Mouse (Mus musculus): ENCODE results near the gene Inpp5d. TPM values are rescaled to one million over a fixed set of nuclear protein-coding genes. Genes with fewer than 3 reads are reported as not detected.
A peak's percentile ranks its signal among the peaks of the same experiment; 100 is the strongest.

Inpp5d gene
- total RNA-seq, 2 experiments from 2014 or later, result 3.8 to 5.3 TPM

DNA sequence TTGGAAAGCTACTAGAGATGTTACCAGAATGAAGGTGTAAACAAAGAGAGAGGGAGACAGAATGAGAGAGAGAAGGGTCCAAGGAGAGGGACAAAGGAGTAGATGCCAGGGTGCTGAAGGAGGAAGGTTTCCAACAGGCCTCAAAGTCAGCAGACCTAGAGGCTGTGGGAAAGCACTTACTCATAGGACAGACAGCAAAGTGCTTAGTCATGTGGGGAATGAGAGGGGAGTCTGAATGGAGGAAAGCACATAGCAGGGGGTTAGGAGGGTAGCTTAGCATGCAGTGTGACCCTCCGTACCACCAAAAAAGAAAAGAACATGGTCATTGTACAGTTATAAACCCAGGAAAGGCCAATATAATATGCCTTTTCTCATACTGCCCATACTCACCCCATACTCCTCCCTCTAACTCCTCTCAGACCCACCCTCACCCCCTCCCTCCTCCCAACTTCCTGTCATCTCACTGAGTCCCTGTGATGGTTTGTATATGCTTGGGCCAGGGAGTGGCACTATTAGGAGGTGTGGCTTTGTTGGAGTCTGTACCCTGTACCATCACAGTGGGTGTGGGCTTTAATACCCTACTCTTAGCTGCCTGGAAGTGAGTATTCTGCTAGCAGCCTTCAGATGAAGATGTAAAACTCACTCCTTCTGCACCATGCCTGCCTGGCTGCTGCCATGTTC lies 69.7 kb downstream of the Inpp5d start:
- DNase-seq, result no peak
- intact Hi-C loops (cut with DNase I), result no loop called here

DNA sequence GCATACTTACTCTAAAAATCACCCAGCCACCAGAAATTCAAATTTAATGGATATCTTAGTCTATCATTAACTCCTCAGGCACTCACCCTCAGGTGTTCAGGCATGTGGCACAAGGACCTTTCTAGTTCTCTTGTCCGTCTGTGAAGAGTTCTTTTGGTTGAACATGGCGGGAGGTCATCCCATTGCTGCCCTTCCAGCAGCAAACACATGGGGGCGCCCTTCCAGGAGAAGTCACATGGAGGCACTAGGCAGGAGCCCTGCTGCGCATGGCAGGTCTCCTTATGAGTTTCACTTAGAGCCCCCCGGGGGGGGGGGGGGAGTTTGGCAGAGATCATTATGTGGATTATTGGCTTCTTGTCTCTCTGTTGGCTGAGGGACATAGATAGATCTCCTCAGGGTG lies 76.2 kb downstream of the Inpp5d start:
- intact Hi-C loops (cut with DNase I), result no loop called here
- DNase-seq, result peak in 1 of 2 experiments; percentile 12

DNA sequence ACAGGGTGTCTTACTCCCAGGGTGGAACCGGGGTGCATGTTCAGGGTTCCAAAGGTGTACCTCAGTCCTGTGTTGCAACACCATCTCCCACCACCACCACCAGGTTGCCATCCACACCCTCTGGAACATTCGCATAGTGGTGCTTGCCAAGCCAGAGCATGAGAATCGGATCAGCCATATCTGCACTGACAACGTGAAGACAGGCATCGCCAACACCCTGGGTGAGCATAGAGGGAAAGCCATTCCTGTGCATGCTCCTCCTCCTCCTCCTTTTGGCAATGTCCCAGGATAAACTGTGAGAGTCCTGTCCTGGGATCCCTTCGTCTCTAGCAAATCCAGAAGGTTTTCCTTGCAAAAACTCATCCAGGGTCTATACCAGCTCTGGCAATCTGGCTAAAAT lies 77.9 kb downstream of the Inpp5d start:
- intact Hi-C loops (cut with DNase I), result no loop called here
- no peak for DNase-seq

DNA sequence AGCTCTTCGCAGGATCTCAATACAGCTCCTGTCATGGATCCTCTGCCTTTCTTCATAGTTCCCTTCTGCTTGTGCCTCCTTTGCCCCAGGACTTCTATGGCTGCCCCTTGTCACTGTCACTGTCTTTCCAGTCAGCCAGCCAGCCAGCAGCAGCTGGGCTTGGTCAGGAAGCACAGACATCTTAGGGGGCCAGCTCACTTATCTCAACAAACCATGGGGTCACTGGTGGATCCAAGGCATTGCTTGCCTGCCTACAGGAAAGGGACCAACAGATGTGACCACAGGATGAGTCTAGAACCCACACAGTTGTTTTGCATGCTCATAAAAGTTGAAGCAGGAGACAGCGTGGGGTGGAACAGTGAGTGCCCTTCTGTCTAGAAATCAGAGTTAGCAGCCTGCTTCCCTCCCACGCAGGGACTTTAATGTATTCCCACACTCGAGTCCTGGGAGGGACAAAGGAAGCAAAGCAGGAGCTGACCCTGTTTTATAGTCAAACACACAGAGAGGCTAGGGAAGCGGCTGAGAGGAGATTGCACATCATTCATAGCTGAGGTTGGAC lies 79.9 kb downstream of the Inpp5d start:
- no peak for DNase-seq
- intact Hi-C loops (cut with DNase I), result no loop called here

DNA sequence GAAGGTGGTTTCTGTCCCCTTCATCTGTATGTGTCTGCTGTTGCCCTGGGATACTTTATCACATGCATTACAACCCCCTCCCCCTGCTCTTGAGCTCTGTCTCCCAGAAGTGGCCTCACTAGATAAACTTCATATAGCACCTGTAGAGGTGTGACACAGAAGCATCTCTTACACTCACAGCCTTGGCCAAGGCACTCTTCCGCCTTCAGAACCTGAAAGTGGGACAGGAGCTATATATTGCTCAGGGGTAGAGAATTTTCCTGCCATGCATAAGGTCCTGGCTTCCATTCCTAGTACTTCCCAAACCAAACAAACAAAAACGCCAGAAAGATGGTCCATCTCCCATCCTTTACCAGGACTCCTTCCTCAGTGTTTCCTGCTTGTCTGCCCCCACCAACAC lies 84.1 kb downstream of the Inpp5d start:
- DNase-seq, result no peak

DNA sequence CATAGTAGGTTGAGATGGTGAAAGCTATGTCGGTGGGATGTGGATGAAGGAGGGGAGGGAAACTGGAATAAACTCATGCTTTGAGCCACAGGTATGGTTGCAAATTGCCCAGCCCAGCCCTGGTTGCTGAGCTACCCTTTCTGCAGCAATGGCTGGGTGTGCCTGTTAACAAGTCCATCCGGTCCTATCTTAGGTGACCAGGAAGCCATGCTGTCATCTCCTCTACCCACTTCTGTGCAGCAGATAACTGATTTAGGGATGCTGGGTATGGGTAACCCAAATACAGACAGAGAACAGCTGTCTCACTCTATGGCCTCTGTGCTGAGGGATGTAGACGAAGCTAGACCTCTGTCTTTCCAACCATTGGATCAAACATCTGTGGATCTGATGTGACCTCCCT lies 86.2 kb downstream of the Inpp5d start:
- intact Hi-C loops (cut with DNase I), result no loop called here
- no peak for DNase-seq

More for the DNA sequence above, 84.1 kb downstream of the Inpp5d start:
- intact Hi-C loops (cut with DNase I), result no loop called here

DNA sequence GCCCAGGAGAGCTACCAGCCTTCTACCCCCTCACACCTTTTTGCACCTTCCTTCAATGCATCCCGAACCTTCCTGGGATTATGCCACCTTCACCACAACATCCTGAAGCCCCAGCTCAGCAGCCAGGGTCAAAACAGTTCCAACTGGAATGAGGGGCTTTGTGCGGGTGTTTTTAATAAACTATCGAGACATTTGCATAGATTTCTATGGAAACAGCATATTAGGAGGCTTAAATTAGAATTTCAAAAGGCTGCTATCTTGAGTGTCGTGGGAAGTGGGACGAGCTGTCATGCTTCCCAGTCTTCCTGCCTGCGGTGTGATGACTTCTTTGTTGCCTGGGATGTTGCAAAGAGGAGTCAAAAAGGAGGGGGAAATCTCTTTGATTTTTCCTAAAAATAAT lies 88.9 kb downstream of the Inpp5d start:
- intact Hi-C loops (cut with DNase I), result no loop called here
- DNase-seq, result no peak

DNA sequence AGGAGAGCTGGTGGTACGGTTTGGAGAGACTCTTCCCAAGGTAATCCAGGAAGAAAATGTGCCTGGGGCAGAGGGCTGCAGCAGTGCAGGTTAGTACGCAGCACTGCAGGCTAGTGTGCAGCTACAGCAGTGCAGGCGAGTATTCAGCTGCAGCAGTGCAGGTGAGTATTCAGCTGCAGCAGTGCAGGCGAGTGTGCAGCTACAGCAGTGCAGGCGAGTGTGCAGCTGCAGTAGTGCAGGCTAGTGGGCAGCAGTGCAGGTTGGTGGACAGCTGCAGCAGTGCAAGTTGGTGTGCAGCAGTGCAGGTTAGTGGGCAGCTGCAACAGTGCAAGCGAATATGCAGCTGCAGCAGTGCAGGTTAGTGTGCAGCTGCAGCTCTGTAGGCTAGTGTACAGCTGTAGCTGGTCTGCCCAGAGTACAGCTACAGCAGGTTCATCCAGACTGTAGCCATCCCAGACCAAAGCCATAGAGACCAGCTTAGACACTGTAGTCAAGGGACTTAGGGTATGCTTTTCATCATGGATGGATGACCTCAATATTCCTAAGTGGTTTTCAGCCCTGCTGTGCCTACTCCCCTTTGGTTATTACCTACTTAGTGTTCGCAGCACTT lies 89.7 kb downstream of the Inpp5d start:
- DNase-seq, result no peak
- intact Hi-C loops (cut with DNase I), result no loop called here

DNA sequence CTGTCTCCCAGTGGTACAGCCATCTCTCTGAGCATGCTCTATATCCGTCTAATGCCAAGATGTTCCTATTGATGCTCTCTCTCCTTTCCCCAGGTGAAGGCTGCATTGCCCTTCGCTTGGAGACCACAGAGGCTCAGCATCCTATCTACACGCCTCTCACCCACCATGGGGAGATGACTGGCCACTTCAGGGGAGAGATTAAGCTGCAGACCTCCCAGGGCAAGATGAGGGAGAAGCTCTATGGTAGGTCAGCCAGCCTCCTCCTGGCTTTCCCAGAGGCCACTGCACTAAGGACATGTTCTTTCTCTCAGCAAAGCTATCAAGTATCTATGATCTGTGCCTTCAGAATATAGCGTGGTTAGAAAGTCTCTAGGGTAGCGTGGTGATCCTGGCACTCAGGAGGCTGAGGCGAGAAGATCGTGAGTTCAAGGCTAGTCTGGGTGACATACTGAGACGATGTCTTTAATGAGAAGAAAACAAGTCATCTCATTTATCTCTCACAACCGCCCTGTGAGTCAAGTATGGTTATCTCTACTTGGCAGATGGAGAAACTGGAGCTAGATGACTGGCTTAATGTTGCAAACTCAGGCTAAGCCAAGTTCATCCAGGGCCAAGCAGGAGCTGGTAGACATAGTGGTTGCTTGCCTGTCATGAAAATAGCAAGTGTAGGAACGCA lies 92.0 kb downstream of the Inpp5d start:
- DNase-seq, result no peak
- intact Hi-C loops (cut with DNase I), result no loop called here

DNA sequence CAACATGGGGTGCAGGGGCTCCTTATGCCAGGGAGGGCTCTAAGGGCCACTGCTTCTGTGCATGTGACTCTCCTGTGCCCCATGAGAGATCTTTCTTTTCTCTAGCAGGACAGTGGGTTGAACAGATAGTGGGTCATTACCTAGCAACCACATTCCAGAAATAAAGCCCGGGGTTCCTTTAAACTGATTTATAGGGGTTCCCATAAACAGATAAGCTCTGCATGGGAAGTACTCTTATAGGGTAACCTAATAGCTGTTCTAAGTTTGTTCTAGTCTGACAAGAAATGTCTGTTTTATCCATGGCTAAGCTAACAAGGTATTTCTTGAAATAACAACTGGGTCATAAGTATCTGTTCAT lies 92.5 kb downstream of the Inpp5d start:
- DNase-seq, result no peak
- intact Hi-C loops (cut with DNase I), result no loop called here

DNA sequence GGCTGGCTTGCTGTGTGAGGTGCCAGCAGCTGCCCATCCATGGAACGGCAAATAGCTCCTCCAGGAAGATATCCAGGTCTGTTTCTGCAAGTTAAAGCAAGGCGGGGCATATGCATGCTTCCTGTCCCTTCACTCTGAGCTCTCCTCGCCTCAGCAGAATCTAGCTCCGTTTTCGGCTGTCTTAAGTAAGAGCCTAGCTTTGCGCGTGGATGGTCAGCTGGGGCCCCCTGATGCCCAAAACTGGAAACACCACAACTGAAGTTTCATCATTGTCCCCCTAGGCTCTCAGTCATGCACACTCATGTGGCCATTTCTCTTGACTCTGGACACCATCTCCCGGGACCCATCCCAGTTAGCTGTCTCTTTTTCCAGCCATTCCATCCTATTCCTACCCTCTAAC lies 101.3 kb downstream of the Inpp5d start:
- intact Hi-C loops (cut with DNase I), result loop anchor here (2.0 kb wide), 2 partner anchors 181 to 275 kb away; no protein-coding TSS in a partner anchor
- DNase-seq, result no peak

DNA sequence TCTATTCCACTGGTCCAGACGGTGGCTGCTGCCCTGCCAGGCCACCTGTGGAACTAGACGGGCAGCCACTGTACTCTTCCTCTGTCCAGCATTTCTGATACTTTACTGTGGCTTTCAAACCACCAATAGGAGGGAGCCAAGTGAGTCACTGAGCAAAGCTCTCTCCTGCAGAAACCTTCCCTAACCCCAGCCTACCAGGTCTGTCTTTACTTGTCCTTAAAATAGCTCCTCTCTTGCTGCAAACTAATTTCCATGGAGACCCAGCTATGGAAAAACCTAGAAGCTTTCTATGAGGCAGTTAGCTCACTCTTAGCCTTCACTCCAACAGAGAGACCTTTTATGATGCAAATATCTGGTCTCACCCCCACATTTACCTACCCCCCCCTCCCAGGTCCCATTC lies 102.0 kb downstream of the Inpp5d start:
- intact Hi-C loops (cut with DNase I), result no loop called here

DNA sequence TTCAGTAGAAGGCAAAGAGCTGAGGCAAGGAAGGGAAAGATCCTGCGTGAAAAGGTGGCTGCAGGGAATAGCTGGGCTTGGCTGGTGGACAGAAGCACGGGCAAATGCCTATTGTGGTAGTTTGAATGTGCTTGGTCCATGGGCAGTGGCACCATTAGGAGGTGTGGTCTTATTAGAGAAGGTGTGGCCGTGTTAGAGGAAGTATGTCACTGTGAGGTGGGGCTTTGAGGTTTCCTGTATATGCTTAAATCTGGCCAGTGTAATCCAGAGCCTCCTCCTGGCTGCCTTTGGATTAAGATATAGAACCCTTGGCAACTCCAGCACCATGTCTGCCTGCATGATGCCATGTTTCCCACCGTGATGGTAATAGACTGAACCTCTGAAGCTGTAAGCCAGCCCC lies 103.2 kb downstream of the Inpp5d start:
- intact Hi-C loops (cut with DNase I), result no loop called here
- no peak for DNase-seq

More for the DNA sequence above, 102.0 kb downstream of the Inpp5d start:
- no peak for DNase-seq

DNA sequence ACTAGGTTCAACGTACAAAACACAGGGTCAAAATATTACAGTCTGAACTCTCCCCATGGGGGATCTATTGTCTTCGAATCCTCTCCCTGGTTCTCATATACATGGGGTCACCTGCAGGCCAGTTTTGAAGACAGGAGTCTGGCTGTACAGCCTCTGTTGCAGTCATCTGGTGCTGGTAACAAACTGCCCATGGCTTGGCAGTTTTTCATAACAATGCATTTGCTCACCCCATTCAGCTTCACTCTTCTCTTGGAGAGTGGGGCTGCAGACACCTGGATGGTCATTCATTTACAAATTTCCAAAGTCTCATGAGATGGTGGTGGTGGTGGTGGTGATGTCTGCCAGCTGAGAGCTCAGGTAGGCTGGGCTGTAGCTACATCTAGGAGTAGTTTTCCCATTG lies 109.0 kb downstream of the Inpp5d start:
- DNase-seq, result no peak
- intact Hi-C loops (cut with DNase I), result no loop called here

DNA sequence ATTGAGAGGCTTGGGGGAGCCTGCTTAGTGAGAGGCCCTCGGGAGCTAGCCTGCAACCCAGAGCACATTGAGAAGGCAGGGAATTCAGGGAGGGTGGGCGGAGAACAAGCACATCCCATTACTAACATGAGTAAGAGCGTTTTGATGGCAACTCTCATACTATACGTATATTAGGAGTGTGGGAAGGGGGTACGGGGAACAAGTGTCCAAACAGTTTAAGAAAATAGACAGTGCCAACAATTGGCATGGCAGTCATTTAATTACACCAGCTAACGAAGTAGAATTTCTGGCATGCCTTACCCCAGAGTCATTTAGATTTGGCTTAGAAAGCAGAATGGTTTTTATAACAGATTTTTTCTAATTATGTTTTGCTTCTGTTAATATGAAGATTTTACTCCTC lies 109.7 kb downstream of the Inpp5d start:
- DNase-seq, result no peak
- intact Hi-C loops (cut with DNase I), result no loop called here

DNA sequence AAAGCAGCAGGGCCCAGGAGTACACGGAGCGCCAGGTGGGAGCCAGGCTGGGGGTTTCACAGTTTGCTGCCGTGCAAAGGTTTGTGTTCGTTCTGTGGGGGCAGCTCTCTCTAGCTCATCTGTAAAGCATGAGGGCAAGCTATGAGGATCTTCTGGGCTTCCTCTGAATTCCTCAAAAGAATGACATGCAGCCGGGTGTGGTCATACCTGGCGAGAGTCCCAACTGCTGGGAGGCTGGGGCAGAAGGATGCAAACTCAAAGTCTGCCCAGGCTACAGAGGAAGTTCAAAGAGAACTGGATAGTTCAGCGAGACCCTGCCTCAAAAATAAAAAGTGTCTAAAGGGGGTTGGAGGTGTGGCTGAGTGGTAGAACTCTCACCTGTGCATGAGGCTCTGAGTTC lies 110.2 kb downstream of the Inpp5d start:
- intact Hi-C loops (cut with DNase I), result no loop called here
- DNase-seq, result no peak

DNA sequence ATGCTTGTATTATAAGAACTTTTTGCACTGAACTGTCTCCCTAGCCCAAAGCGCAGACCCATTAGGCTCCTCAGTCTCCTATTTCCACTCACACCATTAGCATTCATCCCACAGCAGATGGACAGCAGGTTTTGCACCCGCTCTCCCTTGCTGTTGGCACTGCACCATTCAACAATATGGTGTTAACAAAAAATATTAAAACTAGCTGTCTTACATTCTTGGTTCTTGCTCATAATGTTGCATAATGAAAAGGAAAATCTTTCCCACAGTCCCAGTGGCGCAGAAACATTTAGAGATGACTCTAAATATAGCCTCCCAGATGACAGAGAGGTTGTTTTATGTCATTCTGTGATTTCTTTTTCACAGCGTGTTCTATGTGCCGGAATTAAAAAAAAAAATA lies 113.1 kb downstream of the Inpp5d start:
- no peak for DNase-seq
- intact Hi-C loops (cut with DNase I), result no loop called here

DNA sequence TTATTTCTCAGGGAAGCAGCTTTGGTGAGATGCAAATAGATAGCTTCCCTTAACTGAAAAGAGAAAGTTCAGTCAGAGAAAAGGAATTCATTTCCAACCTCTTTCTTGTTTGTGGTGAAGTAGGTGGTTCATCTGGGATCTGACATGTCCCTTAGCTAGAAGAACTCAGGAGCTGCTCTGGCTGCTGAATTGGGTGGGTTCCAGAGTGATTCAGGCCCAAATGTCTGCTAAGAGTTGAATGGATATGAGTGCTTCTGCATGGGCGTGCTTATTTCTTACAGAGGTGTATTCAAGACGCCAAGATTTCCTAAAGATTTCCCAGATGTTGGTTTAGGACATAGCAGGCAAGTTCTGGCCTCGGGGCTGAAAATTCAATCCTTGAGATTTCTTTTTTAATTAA lies 114.0 kb downstream of the Inpp5d start:
- intact Hi-C loops (cut with DNase I), result no loop called here
- DNase-seq, result no peak

DNA sequence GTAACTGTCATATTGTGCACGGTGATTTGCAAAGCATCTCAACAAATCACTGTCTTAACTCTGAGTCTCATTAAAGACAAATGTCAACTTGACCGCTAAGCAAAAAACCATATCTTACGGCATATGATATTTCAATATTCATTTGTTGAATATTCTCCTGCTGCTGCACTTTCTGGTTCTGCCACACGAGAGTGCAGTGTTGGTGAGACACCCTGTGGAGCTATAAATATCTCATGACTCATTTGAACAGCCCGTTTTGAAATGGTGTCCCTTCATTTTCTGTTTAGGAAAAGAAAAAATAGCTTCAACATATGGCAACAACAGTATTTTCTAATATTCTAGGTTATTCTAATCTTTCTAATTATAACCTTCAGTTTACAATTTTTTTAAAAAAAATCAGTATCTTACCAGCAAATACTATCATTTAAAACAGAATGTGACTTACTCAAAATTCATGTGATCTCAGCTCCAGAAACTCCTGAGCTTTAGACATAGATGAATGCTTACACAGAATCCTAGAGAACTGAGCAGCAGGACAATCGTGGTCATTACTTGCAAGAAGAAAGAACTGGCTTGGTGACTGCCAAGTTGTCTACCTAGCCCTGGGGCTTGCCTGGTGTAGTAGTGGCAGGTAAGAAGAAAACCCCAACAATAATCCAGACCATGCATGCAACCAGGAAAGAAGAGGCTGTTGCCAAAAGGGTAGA lies 120.6 kb downstream of the Inpp5d start:
- intact Hi-C loops (cut with DNase I), result no loop called here
- no peak for DNase-seq

DNA sequence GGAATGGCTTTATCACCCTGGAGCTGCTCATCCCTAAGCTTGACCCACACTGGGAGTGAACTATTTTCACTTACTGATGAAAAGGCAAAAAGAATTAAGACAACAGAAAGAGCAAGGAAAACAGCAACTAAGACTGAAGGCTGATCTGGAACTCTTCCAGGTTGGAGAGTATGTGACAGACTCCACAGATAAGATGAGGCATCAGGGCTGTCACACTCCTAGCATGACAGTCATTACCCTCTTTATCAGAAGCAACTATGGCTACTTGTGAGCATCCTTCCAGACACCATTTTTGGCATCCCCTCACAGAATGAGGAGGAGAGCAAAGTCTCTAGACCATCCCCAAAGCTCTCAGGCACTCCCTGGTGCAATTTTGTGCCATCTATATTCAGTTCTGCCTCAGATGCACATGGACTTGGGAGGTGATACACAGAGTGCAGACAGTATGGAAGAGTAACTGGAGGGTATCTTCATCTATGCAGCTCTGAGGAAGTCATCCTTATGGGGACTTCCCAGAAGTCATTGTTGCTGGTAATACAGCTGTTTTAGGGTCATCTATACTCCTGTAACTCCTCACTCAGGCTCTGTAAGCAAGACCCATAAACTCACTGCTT lies 129.4 kb downstream of the Inpp5d start:
- DNase-seq, result no peak
- intact Hi-C loops (cut with DNase I), result no loop called here

Data from gastrocnemius, postnatal 36 days (tissue).